Mouse (Mus musculus): ENCODE measurements around the gene Uchl5.

The Uchl5 gene

GRCm38 (mm10) chr1:143788584-143789227 is 11.6 kb downstream of the Uchl5 start:
- in situ Hi-C loops (cut with MboI; ENCODE audit: low sequenced_read_pairs) = loop anchor here (25.0 kb wide), 1 partner anchor 399 kb away; the partner anchor contains the start of gene Rgs13

DNA sequence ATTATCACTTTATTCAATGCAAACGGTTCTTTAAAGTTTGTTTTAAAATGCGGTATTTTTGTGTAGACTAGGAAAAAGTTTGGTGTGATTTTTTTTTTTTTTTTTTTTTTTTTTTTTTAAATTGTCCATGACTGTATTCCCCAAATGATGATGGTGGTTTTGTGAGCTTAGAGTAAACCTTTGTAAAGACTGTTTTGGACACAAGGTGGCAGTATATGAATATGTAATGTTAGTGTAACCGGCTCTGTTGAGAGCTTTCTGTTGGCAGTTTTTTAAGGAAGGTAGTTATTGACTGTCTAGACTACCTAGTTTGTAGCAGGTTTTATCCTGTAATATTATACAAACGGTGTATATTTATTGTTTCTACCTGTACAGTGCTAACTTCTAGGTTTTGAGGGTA is 26.5 kb downstream of the Uchl5 start:
- in situ Hi-C loops (cut with MboI; ENCODE audit: low sequenced_read_pairs) = no loop called here

DNA sequence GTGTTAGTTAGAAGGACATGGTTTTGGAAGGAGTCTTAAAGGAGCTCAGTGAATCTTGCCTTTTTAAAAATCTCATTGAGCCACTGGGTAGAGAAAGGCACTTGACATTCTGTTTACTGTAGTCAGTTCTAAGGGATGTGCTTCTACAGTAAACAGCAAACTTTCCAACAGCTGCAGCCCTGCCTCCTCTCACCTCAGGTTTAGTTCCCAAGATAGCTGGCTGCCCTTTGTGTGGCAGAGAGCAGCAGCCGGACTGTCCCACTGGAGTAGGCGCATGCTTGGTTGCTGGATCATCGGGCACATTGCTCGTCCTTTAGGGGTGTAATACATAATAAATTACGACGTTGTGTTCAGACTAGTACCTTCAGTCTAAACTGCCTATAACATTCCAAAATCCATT is 32.0 kb downstream of the Uchl5 start:
- in situ Hi-C loops (cut with MboI; ENCODE audit: low sequenced_read_pairs) = no loop called here

DNA sequence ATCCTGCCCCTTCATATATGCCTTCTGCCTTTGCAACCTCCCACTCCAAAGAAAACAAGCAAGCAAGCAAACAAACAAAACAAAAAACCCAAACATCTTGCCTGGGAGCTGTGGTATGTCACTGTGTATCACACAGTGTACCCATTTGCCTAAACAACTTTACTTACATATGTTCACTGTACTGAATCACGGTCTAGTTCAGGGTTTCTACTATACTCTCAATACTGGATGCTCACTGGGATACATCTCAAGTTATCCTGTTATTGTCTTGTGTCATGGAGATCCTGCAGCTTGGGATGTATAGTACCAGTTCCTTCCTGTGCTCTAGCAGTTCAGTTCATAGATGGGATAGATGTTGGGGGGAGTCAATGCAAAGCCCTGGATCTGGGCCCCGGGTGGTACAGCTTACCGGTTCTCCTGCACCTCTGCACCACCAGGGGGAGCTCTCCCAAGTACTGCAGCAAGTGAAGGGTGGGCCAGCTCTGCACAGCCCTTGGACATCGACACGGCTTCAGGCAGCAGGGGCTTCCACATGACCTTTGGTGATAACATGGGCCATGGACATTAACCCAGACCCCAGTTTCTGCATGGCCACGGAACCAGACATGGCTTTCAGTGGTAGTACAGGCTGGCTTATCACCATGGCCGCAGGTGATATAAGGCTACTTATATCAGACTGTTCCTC is 36.7 kb downstream of the Uchl5 start:
- in situ Hi-C loops (cut with MboI; ENCODE audit: low sequenced_read_pairs) = loop anchor here (10.0 kb wide), 2 partner anchors 191 to 561 kb away; partner anchors contain the start of gene Rgs2

GRCm38 (mm10) chr1:143820096-143820877 is 43.2 kb downstream of the Uchl5 start:
- in situ Hi-C loops (cut with MboI; ENCODE audit: low sequenced_read_pairs) = no loop called here

DNA sequence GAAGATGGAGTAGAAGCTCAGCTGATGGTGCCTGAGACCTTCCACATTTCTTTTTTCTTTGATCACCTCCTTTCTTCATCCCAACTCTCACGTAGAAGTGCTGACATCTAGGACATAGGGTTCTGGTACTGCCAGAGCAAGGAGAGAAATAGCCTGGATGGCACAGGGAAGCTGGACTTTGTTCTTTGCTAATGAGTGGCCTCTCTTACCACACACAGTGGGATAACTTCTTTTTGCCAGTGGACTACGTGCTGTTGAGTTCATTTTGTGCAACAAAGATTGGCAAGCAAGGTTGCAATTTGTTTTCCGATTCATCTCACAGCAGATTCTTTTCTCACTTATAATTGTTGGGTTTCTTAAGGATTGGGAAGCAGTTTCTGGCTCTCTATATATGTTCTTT is 45.6 kb downstream of the Uchl5 start:
- in situ Hi-C loops (cut with MboI; ENCODE audit: low sequenced_read_pairs) = no loop called here

DNA sequence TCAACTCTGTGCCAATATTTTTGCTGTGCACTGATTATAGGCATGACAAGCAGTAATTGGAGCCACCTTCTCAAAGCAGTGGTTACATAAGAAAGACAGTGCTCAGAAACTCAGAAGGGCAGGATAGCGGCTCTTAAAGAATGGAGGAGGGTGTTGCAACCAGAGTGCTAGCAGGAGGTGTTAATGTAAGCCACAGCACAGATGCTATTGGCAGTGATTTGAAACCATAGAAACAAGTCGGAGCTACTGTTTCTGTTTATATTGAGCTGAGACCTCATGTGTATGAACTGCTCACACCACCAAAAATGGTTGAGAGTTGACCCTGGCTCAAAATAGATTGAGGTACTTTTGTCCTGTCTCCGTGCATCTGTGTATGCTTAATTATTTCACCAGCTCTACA is 53.6 kb downstream of the Uchl5 start:
- in situ Hi-C loops (cut with MboI; ENCODE audit: low sequenced_read_pairs) = no loop called here

GRCm38 (mm10) chr1:143836363-143837182 is 59.5 kb downstream of the Uchl5 start:
- in situ Hi-C loops (cut with MboI; ENCODE audit: low sequenced_read_pairs) = no loop called here

DNA sequence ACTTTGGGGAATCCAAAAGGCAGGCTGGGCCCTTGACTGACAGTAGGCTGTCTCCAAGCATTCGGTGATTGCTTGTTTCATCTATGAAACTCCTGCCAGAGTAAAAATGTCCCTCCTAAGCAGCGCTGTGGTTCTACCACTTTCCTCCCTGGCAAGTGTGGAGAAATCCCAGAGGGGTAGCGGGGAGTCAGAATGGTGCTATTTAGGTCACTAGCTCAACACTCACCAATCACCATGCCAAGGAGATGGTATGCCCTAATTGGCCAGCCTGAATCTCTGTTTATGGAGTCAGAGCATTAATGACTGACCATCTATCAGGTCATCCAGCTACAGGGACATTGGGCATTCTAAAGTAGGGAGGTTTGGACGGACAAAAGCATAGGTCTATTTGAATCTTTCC is 60.6 kb downstream of the Uchl5 start:
- in situ Hi-C loops (cut with MboI; ENCODE audit: low sequenced_read_pairs) = no loop called here

DNA sequence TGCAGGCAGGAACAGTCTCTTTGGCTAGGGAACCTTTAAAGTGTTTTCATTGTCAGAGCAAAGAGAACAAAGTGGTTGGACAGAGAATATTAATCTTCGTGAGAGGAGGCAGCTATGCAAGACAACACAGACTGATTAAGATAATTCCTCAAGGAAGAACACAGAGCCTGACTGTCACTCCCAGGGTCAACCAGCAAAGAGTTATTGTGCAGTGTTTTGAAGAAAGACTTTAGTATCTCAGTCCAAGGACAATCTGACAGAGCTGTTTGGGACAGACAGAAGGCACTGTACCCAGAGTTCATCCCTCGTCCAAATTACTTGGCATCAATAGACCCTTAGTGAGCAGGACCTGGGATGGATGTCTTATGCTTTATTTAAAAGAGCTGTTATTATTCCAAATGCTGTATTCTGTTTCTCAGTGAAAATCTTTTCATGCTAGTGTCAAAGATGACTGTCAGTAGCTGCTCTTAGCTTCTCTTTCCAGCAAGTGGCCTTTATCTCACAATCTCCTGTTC is 61.9 kb downstream of the Uchl5 start:
- in situ Hi-C loops (cut with MboI; ENCODE audit: low sequenced_read_pairs) = no loop called here

GRCm38 (mm10) chr1:143852329-143852728 is 75.3 kb downstream of the Uchl5 start:
- in situ Hi-C loops (cut with MboI; ENCODE audit: low sequenced_read_pairs) = no loop called here

DNA sequence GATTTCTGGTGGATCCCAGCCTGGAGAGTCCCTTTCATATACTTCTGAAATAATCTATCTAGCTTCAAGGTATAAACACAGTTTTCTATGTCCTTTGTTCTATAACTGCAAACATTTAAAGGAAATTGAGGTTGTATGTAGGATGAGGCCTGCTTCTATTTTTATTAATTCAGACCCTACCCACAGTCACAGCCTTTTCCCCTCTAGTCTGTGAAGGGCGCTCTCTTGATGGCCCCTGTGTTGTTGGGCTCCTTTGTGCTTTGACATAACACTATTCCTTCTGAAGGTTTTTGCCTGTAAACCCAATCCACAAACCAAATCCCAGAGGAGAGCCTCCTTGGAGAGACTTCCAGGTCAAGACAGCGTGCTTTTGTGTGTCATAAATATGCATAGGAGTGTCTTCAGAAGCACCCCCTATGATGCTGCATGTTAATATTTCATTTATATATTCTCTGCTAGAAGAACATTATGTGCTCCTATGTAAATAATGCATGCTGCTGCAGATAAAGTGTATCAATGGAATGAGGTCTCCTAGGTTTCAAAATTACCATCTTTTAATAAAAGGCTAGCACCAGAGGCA is 75.8 kb downstream of the Uchl5 start:
- in situ Hi-C loops (cut with MboI; ENCODE audit: low sequenced_read_pairs) = no loop called here

GRCm38 (mm10) chr1:143853691-143854115 is 76.6 kb downstream of the Uchl5 start:
- in situ Hi-C loops (cut with MboI; ENCODE audit: low sequenced_read_pairs) = no loop called here

GRCm38 (mm10) chr1:143855706-143856105 is 78.6 kb downstream of the Uchl5 start:
- in situ Hi-C loops (cut with MboI; ENCODE audit: low sequenced_read_pairs) = no loop called here

Measured in CH12F3 (cell line).